Mouse (Mus musculus) CH12.LX (cell line): Measurements from ENCODE around the gene Hist1h3i. TPM values are rescaled to one million over a fixed set of nuclear protein-coding genes. Genes with fewer than 3 reads are reported as not detected.
A peak's percentile ranks its signal among the peaks of the same experiment; 100 is the strongest.
"Not testable (repeated sequence)": the region's sequence is repeated elsewhere in the genome, so short reads cannot be mapped to it uniquely, and the experiment has no call there.

Experiments
- DNase-seq: peaks from one replicate; pipeline ENCODE4 v3.0.0-alpha.2; 2013; ENCODE audit errors: extremely low read depth
- H3K27ac ChIP-seq: 2 replicates; pipeline ENCODE4 v1.5.1; 2012; ENCODE audit warnings: low read depth, mild to moderate bottlenecking, control low read depth, moderate library complexity; ENCODE audit not compliant: insufficient read depth
- H3K27me3 ChIP-seq: replicated peaks from 2 replicates; pipeline ENCODE3; 2012; ENCODE audit warnings: inconsistent platforms
- H3K36me3 ChIP-seq, 2 experiments: replicated peaks in 1 of 2; 2 replicates each; pipeline versions ENCODE3 to v1.6.1; 2012; ENCODE audit warnings: inconsistent platforms in 1 of 2, low read length in 1 of 2, mild to moderate bottlenecking in 1 of 2, mixed read lengths in 1 of 2, moderate library complexity in 1 of 2; ENCODE audit not compliant: control insufficient read depth in 1 of 2, insufficient read depth in 1 of 2
- H3K4me1 ChIP-seq, 2 experiments: 2 replicates each; pipeline ENCODE4 v1.6.1; 2012; ENCODE audit warnings: inconsistent platforms in 1 of 2, moderate library complexity in 1 of 2; ENCODE audit not compliant: insufficient read depth in 2 of 2, control insufficient read depth in 1 of 2
- H3K4me2 ChIP-seq: 2 replicates; pipeline ENCODE4 v1.6.1; 2012; ENCODE audit warnings: low read depth, mild to moderate bottlenecking, control low read depth; ENCODE audit not compliant: poor library complexity, insufficient read depth, severe bottlenecking
- H3K4me3 ChIP-seq, 3 experiments: fragments of 150-350 bp in 1 of 3; sonication (generic) in 1 of 3; replicated peaks in 1 of 3; 2 replicates each; pipeline versions ENCODE3 to v1.5.1; 2011 to 2012; ENCODE audit warnings: low read depth in 2 of 3, low read length in 2 of 3, mild to moderate bottlenecking in 2 of 3, moderate library complexity in 2 of 3, control low read depth in 1 of 3, improper control_type of control experiment in 1 of 3, inconsistent platforms in 1 of 3, mixed read lengths in 1 of 3; ENCODE audit not compliant: poor library complexity in 1 of 3
- H3K79me2 ChIP-seq: replicated peaks from 2 replicates; pipeline ENCODE4 v1.6.1; 2012; ENCODE audit warnings: mild to moderate bottlenecking, moderate library complexity; ENCODE audit not compliant: control insufficient read depth, poor library complexity, insufficient read depth, severe bottlenecking; ENCODE audit errors: extremely low read depth
- H3K9ac ChIP-seq: 2 replicates; pipeline ENCODE4 v1.6.1; 2012; ENCODE audit warnings: low read depth, mild to moderate bottlenecking, control low read depth, moderate library complexity; ENCODE audit not compliant: insufficient read depth
- H3K9me3 ChIP-seq: replicated peaks from 2 replicates; pipeline ENCODE3; 2012; ENCODE audit warnings: low read length, inconsistent platforms, mixed read lengths
- CTCF ChIP-seq, 2 experiments: IDR thresholded peaks in 1 of 2; conservative IDR thresholded peaks in 1 of 2; 2 replicates each; pipeline ENCODE4 v1.5.1; 2011 to 2012; ENCODE audit warnings: low read depth in 2 of 2, low read length in 2 of 2, improper control_type of control experiment in 1 of 2, inconsistent platforms in 1 of 2, mild to moderate bottlenecking in 1 of 2, moderate library complexity in 1 of 2
- ELF1 ChIP-seq: IDR thresholded peaks from 2 replicates; pipeline ENCODE4 v1.6.1; 2014; ENCODE audit warnings: low read depth, mild to moderate bottlenecking, inconsistent platforms, low read length, improper control_type of control experiment
- GABPA ChIP-seq: IDR thresholded peaks from 2 replicates; pipeline ENCODE4 v1.6.1; 2012; ENCODE audit warnings: low read depth, low read length, improper control_type of control experiment, inconsistent platforms; ENCODE audit not compliant: insufficient replicate concordance
- HCFC1 ChIP-seq: IDR thresholded peaks from 2 replicates; pipeline ENCODE4 v1.6.1; 2012; ENCODE audit warnings: low read depth, mild to moderate bottlenecking, inconsistent platforms, low read length, improper control_type of control experiment
- IRF4 ChIP-seq: IDR thresholded peaks from 2 replicates; pipeline ENCODE4 v1.6.1; 2014; ENCODE audit warnings: low read depth, mild to moderate bottlenecking, inconsistent platforms, low read length, improper control_type of control experiment
- JUND ChIP-seq: conservative IDR thresholded peaks from 2 replicates; pipeline ENCODE4 v1.6.1; 2011; ENCODE audit warnings: low read depth, low read length, improper control_type of control experiment
- MAFK ChIP-seq: IDR thresholded peaks from 2 replicates; pipeline ENCODE4 v1.6.1; 2011; ENCODE audit warnings: low read length, improper control_type of control experiment; ENCODE audit not compliant: insufficient replicate concordance
- MAX ChIP-seq: IDR thresholded peaks from 2 replicates; pipeline ENCODE4 v1.6.1; 2011; ENCODE audit warnings: low read length, improper control_type of control experiment
- MAZ ChIP-seq: IDR thresholded peaks from 2 replicates; pipeline ENCODE4 v1.6.1; 2012; ENCODE audit warnings: low read depth, mild to moderate bottlenecking, inconsistent platforms, low read length, improper control_type of control experiment, moderate library complexity
- NELFE ChIP-seq: IDR thresholded peaks from 2 replicates; pipeline ENCODE4 v1.6.1; 2011; ENCODE audit warnings: low read depth, low read length, improper control_type of control experiment
- PAX5 ChIP-seq: IDR thresholded peaks from 2 replicates; pipeline ENCODE4 v1.6.1; 2012; ENCODE audit warnings: low read length, inconsistent platforms, mixed read lengths
- POLR2A ChIP-seq: IDR thresholded peaks from 2 replicates; pipeline ENCODE4 v1.6.1; 2011; ENCODE audit warnings: low read depth, mild to moderate bottlenecking, improper control_type of control experiment, low read length
- TBP ChIP-seq: conservative IDR thresholded peaks from 2 replicates; pipeline ENCODE4 v1.6.1; 2011; ENCODE audit warnings: low read depth, low read length, improper control_type of control experiment
- TCF12 ChIP-seq: IDR thresholded peaks from 2 replicates; pipeline ENCODE4 v1.6.1; 2014; ENCODE audit warnings: low read depth, mild to moderate bottlenecking, inconsistent platforms, low read length, improper control_type of control experiment
- ZC3H11A ChIP-seq: IDR thresholded peaks from 2 replicates; pipeline ENCODE4 v1.6.1; 2012; ENCODE audit warnings: low read depth, mild to moderate bottlenecking, inconsistent platforms, low read length, improper control_type of control experiment
- ZKSCAN1 ChIP-seq: IDR thresholded peaks from 2 replicates; pipeline ENCODE4 v1.6.1; 2012; ENCODE audit warnings: low read depth, inconsistent platforms, low read length, improper control_type of control experiment, borderline replicate concordance
- dilution Hi-C: fragments of 300-500 bp; cut with MboI; formaldehyde crosslinking; loops from 2 replicates; pipeline ENCODE4 v1.14.3; 2020; ENCODE audit warnings: low sequenced_read_pairs; ENCODE audit not compliant: extremely low pct_unique_long_range_greater_than_20kb, extremely low pct_ligation_motif_present
- in situ Hi-C: fragments of 300-500 bp; cut with MboI; formaldehyde crosslinking; loops from 3 replicates; pipeline ENCODE4 v1.14.3; 2019; ENCODE audit warnings: low sequenced_read_pairs, low pct_ligation_motif_present, low pct_unique_long_range_greater_than_20kb, mixed read lengths
- polyA plus RNA-seq: library from polyadenylated mRNA; unstranded; fragments of >175 nt; gene quantifications from 2 replicates; pipeline ENCODE4 v1.2.1, GENCODE M21; 2012; ENCODE audit warnings: low read depth; ENCODE audit not compliant: insufficient read length
- total RNA-seq, 2 experiments: library from RNA; depleted of rRNA; stranded (reverse); fragments of 300-350 nt in 1 of 2; fragments of >200 nt in 1 of 2; gene quantifications; 2 replicates each; pipeline ENCODE4 v1.2.3; 2012 to 2014

The Hist1h3i gene
- total and polyA plus RNA-seq, 3 experiments = 14.3 to 797 (median 21.2) TPM

- TF ChIP-seq GABPA = no peak
- 0 out of 2 replicates have a peak, but pooled peaks have one; percentile 25 for TF ChIP-seq IRF4
- no peak for TF ChIP-seq NELFE
- no peak for TF ChIP-seq CTCF (conservative IDR thresholded peaks at IDR 0.05 in 1 of 2, IDR thresholded peaks at IDR 0.05 in 1 of 2; ENCODE audit: low read depth in 2 of 2, low read length in 2 of 2)
- 0 out of 2 replicates have a peak, but pooled peaks have one; percentile 28 for TF ChIP-seq JUND
- no peak for TF ChIP-seq ZC3H11A
- no peak for TF ChIP-seq TCF12
- no peak for TF ChIP-seq HCFC1
- no peak for TF ChIP-seq ZKSCAN1
- no peak for TF ChIP-seq POLR2A
- TF ChIP-seq ELF1 = no peak
- no peak for TF ChIP-seq MAX
- no peak for TF ChIP-seq MAFK
- TF ChIP-seq PAX5 = no peak
- no peak for TF ChIP-seq MAZ
- no peak for TF ChIP-seq TBP
- Histone ChIP-seq H3K27me3 (no peaks in the 10 kb centered on the region), H3K4me3 (no peak overlapping the region), H3K4me2 (peak overlapping the region; percentile 29; the same call in 1 of the 2 replicates), H3K79me2 (no peaks in the 10 kb centered on the region), H3K4me1 (peaks cover 0 to 39% of the 10 kb centered on the region in 2 experiments; a peak in 2 of 4 replicates), H3K36me3 (peaks cover 0 to 4% of the 10 kb centered on the region in 2 experiments), H3K27ac (peak overlapping the region; percentile 45; the same call in 1 of the 2 replicates), H3K9ac (no peak overlapping the region), H3K9me3 (no peaks in the 10 kb centered on the region)
- in situ Hi-C loops = no loop called here
- DNase-seq = no peak
- dilution Hi-C loops = no loop called here
These were observed 45.3 kb upstream of the Hist1h3i start for GRCm38 (mm10) chr13:21828511-21828910.

GRCm38 (mm10) chr13:21820082-21820890 is 37.1 kb upstream of the Hist1h3i start:
- in situ Hi-C loops, H3K27me3 ChIP-seq, H3K4me3 ChIP-seq, DNase-seq, H3K27ac ChIP-seq, dilution Hi-C loops, H3K9ac ChIP-seq, H3K36me3 ChIP-seq, H3K4me2 ChIP-seq, H3K79me2 ChIP-seq, H3K9me3 ChIP-seq: not testable (repeated sequence)
- peaks cover 0 to 17% of the 10 kb centered on the region in 2 experiments; a peak in 3 of 4 replicates for H3K4me1 ChIP-seq
